Mouse (Mus musculus): ENCODE measurements around the gene Chd9. TPM values are rescaled to one million over a fixed set of nuclear protein-coding genes. Genes with fewer than 3 reads are reported as not detected.
A peak's percentile ranks its signal among the peaks of the same experiment; 100 is the strongest.

The Chd9 gene
- polyA plus RNA-seq, 1 experiment = 68.2 TPM

GRCm38 (mm10) chr8:91070275-91070859 is 242.2 kb downstream of the Chd9 start:
- TF ChIP-seq POLR2A (IDR thresholded peaks at IDR 0.05; ENCODE audit: low read depth, low read length) (peak; percentile 57), CTCF (IDR thresholded peaks at IDR 0.05; ENCODE audit: extremely low read depth, insufficient read depth, insufficient read length, insufficient replicate concordance) (no peak)
- under 1% methylated on average over 34 of the region's 34 CpGs for WGBS
- Histone ChIP-seq H3K4me3 (ENCODE audit: extremely low read depth, insufficient read depth, insufficient read length) (peak overlapping the region; percentile 94), H3K27me3 (ENCODE audit: control insufficient read depth, insufficient read depth, low read length) (no peaks in the 10 kb centered on the region), H3K36me3 (ENCODE audit: control insufficient read depth, insufficient read depth, low read length) (peaks cover 4% of the 10 kb centered on the region; the same call in 1 of the 2 replicates), H3K4me1 (ENCODE audit: control insufficient read depth, insufficient read depth, insufficient read length) (peaks cover 8% of the 10 kb centered on the region), H3K27ac (ENCODE audit: insufficient read depth, low read length) (peak overlapping the region; percentile 93)
- peak; percentile 76 to 81 for DNase-seq (ENCODE audit: low read depth in 1 of 2, low spot score in 2 of 2)

- Histone ChIP-seq H3K4me3 (ENCODE audit: extremely low read depth, insufficient read depth, insufficient read length) (no peak overlapping the region), H3K4me1 (ENCODE audit: control insufficient read depth, insufficient read depth, insufficient read length) (peaks cover 8% of the 10 kb centered on the region; the same call in 1 of the 2 replicates), H3K27ac (ENCODE audit: insufficient read depth, low read length) (no peak overlapping the region), H3K27me3 (ENCODE audit: control insufficient read depth, insufficient read depth, low read length) (no peaks in the 10 kb centered on the region), H3K36me3 (ENCODE audit: control insufficient read depth, insufficient read depth, low read length) (peaks cover 15% of the 10 kb centered on the region)
- 66% methylated on average over 12 of the region's 12 CpGs for WGBS
- DNase-seq (ENCODE audit: low read depth in 1 of 2, low spot score in 2 of 2) = no peak
- TF ChIP-seq POLR2A (IDR thresholded peaks at IDR 0.05; ENCODE audit: low read depth, low read length) = no peak
- no peak for TF ChIP-seq CTCF (IDR thresholded peaks at IDR 0.05; ENCODE audit: extremely low read depth, insufficient read depth, insufficient read length, insufficient replicate concordance)
These were observed 249.1 kb downstream of the Chd9 start for GRCm38 (mm10) chr8:91077077-91077867.

GRCm38 (mm10) chr8:91079678-91080077 is 251.5 kb downstream of the Chd9 start:
- TF ChIP-seq CTCF (IDR thresholded peaks at IDR 0.05; ENCODE audit: extremely low read depth, insufficient read depth, insufficient read length, insufficient replicate concordance) (no peak), POLR2A (IDR thresholded peaks at IDR 0.05; ENCODE audit: low read depth, low read length) (no peak)
- peaks cover 15% of the 10 kb centered on the region for H3K36me3 ChIP-seq (ENCODE audit: control insufficient read depth, insufficient read depth, low read length)
- no peaks in the 10 kb centered on the region for H3K27me3 ChIP-seq (ENCODE audit: control insufficient read depth, insufficient read depth, low read length)
- WGBS = 94% methylated on average over 2 of the region's 2 CpGs
- no peak overlapping the region for H3K27ac ChIP-seq (ENCODE audit: insufficient read depth, low read length)
- DNase-seq (ENCODE audit: low read depth in 1 of 2, low spot score in 2 of 2) = no peak
- H3K4me1 ChIP-seq (ENCODE audit: control insufficient read depth, insufficient read depth, insufficient read length) = peaks cover 11% of the 10 kb centered on the region; the same call in 1 of the 2 replicates
- no peak overlapping the region for H3K4me3 ChIP-seq (ENCODE audit: extremely low read depth, insufficient read depth, insufficient read length)

GRCm38 (mm10) chr8:91081911-91082310 is 253.8 kb downstream of the Chd9 start:
- Histone ChIP-seq H3K27me3 (ENCODE audit: control insufficient read depth, insufficient read depth, low read length) (no peaks in the 10 kb centered on the region), H3K36me3 (ENCODE audit: control insufficient read depth, insufficient read depth, low read length) (peaks cover 22% of the 10 kb centered on the region), H3K4me3 (ENCODE audit: extremely low read depth, insufficient read depth, insufficient read length) (no peak overlapping the region), H3K27ac (ENCODE audit: insufficient read depth, low read length) (peak overlapping the region; percentile 71), H3K4me1 (ENCODE audit: control insufficient read depth, insufficient read depth, insufficient read length) (peaks cover 11% of the 10 kb centered on the region; the same call in 1 of the 2 replicates)
- 8% methylated on average over 7 of the region's 7 CpGs for WGBS
- no peak for TF ChIP-seq CTCF (IDR thresholded peaks at IDR 0.05; ENCODE audit: extremely low read depth, insufficient read depth, insufficient read length, insufficient replicate concordance)
- no peak for TF ChIP-seq POLR2A (IDR thresholded peaks at IDR 0.05; ENCODE audit: low read depth, low read length)
- DNase-seq (ENCODE audit: low read depth in 1 of 2, low spot score in 2 of 2) = peak in 1 of 2 experiments; percentile 18

GRCm38 (mm10) chr8:91082428-91082827 is 254.3 kb downstream of the Chd9 start:
- TF ChIP-seq POLR2A (IDR thresholded peaks at IDR 0.05; ENCODE audit: low read depth, low read length) = no peak
- TF ChIP-seq CTCF (IDR thresholded peaks at IDR 0.05; ENCODE audit: extremely low read depth, insufficient read depth, insufficient read length, insufficient replicate concordance) = no peak
- peak overlapping the region; percentile 26; the same call in 1 of the 2 replicates for H3K27ac ChIP-seq (ENCODE audit: insufficient read depth, low read length)
- no peak for DNase-seq (ENCODE audit: low read depth in 1 of 2, low spot score in 2 of 2)
- WGBS = 37% methylated on average over 12 of the region's 12 CpGs
- peaks cover 24% of the 10 kb centered on the region for H3K36me3 ChIP-seq (ENCODE audit: control insufficient read depth, insufficient read depth, low read length)
- H3K4me3 ChIP-seq (ENCODE audit: extremely low read depth, insufficient read depth, insufficient read length) = no peak overlapping the region
- peaks cover 11% of the 10 kb centered on the region; the same call in 1 of the 2 replicates for H3K4me1 ChIP-seq (ENCODE audit: control insufficient read depth, insufficient read depth, insufficient read length)
- no peaks in the 10 kb centered on the region for H3K27me3 ChIP-seq (ENCODE audit: control insufficient read depth, insufficient read depth, low read length)

- TF ChIP-seq CTCF (IDR thresholded peaks at IDR 0.05; ENCODE audit: extremely low read depth, insufficient read depth, insufficient read length, insufficient replicate concordance) = no peak
- no peak for TF ChIP-seq POLR2A (IDR thresholded peaks at IDR 0.05; ENCODE audit: low read depth, low read length)
- 91% methylated on average over 7 of the region's 7 CpGs for WGBS
- Histone ChIP-seq H3K36me3 (ENCODE audit: control insufficient read depth, insufficient read depth, low read length) (peaks cover 43% of the 10 kb centered on the region), H3K4me1 (ENCODE audit: control insufficient read depth, insufficient read depth, insufficient read length) (no peaks in the 10 kb centered on the region), H3K27me3 (ENCODE audit: control insufficient read depth, insufficient read depth, low read length) (no peaks in the 10 kb centered on the region), H3K4me3 (ENCODE audit: extremely low read depth, insufficient read depth, insufficient read length) (no peak overlapping the region), H3K27ac (ENCODE audit: insufficient read depth, low read length) (no peak overlapping the region)
- DNase-seq (ENCODE audit: low read depth in 1 of 2, low spot score in 2 of 2) = no peak
These were observed 260.3 kb downstream of the Chd9 start for GRCm38 (mm10) chr8:91088452-91088851.

All from spleen, adult 2 months (tissue).